Mouse (Mus musculus): ENCODE data around the gene Gm9857.

Gene Gm9857

DNA sequence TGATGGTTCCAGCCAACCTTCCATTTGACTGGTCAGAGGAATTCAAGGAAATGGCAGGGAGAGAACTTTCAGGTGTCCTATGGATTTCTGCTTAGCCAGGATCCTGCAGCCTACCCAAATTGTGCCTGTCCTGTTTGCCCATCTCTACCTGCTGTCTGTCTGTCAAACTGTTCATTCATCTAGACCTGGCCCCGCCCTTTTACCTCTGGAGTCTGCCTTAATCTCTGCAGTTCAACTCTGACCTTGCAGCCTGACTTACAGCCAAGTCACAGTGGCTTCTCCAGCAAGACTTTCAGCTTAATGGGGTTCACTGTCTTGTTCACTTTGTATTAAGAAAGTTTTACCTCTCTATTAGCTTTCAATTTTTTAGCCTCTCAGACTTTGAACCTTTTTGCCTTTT is 13.9 kb downstream of the Gm9857 start:
- intact Hi-C loops (cut with DNase I) = no loop called here

GRCm38 (mm10) chr3:108925677-108926076 is 14.6 kb downstream of the Gm9857 start:
- intact Hi-C loops (cut with DNase I) = no loop called here

- intact Hi-C loops (cut with DNase I) = no loop called here
Measured at GRCm38 (mm10) chr3:108921822-108922221, 18.4 kb downstream of the Gm9857 start.

- intact Hi-C loops (cut with DNase I) = no loop called here
Measured at GRCm38 (mm10) chr3:108920442-108921070, 19.7 kb downstream of the Gm9857 start.

- intact Hi-C loops (cut with DNase I) = loop anchor here (5.0 to 10.0 kb wide), 2 partner anchors 106 to 143 kb away; partner anchors contain the start of gene Fam102b
Measured at GRCm38 (mm10) chr3:108918852-108919251, 21.4 kb downstream of the Gm9857 start.

DNA sequence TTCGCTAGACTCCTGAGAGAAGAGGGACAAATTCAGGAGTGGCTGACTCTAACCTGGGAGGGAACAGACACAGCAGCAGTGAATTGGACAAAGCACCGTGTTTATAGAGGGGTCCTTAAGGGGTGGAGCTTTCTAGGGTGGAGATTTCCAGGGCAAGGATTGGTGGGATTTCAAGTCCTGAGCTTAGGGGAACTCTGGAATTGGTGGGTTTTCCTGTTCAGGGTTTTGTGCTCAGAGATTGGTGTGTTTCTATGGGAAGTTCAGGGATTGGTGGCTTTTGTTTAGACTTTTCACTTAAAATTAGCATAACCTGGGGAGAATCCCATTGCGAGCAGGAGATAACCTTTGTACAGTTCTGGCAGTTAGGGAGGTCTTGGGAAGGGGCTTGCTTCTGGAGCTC is 22.3 kb downstream of the Gm9857 start:
- intact Hi-C loops (cut with DNase I) = loop anchor here (5.0 to 10.0 kb wide), 2 partner anchors 107 to 144 kb away; partner anchors contain the start of gene Fam102b

DNA sequence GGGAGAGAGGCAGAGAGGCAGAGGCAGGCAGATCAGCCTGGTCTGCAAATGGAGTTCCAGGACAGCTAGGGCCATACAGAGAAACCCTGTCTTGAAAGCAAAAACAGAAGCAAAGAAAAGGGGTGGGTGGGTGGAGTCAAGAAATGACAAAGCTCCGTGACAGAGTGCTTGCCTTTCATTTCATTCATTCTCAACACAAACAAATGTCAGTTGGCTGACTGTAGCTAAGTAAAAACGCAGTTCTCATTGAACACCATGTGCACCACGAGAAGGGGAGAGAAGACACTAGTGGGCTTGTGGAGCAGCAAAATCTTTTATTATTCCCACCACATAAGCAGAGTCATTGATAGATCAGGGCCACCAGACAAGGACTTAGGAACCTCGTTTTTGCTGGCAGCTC is 23.4 kb downstream of the Gm9857 start:
- intact Hi-C loops (cut with DNase I) = loop anchor here (5.0 to 10.0 kb wide), 2 partner anchors 108 to 145 kb away; partner anchors contain the start of gene Fam102b

DNA sequence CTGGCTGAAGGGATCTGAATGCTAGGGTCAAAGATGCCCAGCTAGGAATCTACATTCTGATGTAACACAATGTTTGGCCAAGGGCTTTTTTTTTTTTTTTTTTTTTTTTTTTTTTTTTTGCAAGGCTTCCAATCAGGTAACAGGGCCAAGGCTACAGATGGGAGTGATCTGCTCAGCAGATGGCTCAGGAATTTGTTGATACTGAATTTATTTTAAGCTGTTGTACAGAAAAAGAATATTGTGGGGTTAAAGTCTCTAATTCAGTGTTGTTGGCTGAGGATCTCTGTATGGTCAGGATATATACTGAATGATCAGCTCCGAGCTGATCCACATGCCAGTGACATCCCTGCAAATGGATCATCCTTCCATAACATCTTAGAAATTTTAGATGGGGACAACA is 24.2 kb downstream of the Gm9857 start:
- intact Hi-C loops (cut with DNase I) = loop anchor here (5.0 to 10.0 kb wide), 2 partner anchors 109 to 146 kb away; partner anchors contain the start of gene Fam102b

- intact Hi-C loops (cut with DNase I) = loop anchor here (5.0 to 10.0 kb wide), 2 partner anchors 69 to 113 kb away; partner anchors contain the start of genes Fam102b and Stxbp3
Measured at GRCm38 (mm10) chr3:108911548-108912413, 28.5 kb downstream of the Gm9857 start, which contains the start of gene Prpf38b. Prpf38b (minus strand) TSS chr3:108911727.

DNA sequence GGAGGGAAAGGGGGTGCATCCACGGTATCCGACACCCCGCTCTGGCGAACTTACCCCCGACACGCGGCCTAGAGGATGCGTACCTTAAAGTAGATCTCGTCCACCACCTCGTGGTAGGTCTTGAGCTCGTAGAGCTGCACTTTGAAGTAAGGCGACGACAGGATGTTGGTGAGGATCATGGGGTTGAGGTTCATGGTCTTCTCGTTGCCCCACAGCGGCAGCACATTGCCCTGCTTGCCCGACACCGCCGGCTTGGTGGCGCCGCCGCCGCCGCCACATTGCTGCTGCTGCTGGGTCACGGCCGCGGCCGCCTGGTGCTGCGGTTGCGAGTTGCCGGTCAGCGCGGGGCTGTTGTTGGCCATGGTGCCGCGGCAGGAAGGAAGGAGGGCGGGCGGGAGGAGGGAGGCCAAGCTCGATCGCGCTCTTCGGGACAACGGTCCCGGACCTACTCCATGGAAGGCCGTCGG is 29.1 kb downstream of the Gm9857 start:
- intact Hi-C loops (cut with DNase I) = loop anchor here (5.0 to 10.0 kb wide), 2 partner anchors 69 to 114 kb away; partner anchors contain the start of genes Fam102b and Stxbp3

DNA sequence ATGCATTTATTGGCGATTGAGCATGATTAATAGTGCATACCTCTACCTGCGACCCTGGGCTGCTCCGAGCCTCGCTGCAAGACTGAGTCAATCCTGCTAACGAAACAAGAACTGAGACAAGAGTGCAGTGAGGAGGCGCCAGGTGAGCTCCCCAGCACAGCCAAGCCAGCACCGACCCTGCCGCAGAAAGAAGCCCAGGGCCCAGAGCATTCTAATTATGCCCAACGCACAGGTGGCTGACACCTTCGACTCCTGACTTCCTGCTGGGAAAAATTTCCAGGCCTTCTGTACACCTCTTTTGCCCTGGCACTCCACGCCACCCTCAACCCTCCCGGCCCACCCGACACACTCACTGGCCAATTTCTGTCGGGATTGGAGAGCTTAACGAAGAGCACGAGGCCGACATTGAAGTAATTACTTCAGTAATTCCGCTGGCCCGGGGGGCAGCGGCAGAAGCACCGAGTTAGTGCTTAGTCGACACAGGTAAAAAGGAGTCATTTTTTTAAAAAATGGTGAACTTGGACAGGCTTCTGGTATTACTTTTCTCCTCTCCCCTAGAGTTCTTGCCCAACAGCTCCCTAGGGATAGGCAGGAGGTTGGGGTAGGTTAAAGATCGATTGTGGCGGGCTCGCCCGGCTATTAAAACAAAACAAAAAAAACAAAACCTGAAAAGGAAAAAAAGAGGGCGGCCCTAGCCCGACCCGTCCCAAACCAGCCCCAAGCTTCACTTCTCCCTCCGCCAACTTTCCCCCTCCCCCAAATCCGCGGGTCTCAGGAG is 29.8 kb downstream of the Gm9857 start:
- intact Hi-C loops (cut with DNase I) = loop anchor here (5.0 to 10.0 kb wide), 2 partner anchors 68 to 114 kb away; partner anchors contain the start of genes Fam102b and Stxbp3

- intact Hi-C loops (cut with DNase I) = no loop called here
Measured at GRCm38 (mm10) chr3:108902934-108903333, 37.3 kb downstream of the Gm9857 start.

- intact Hi-C loops (cut with DNase I) = no loop called here
Measured at GRCm38 (mm10) chr3:108902038-108902437, 38.2 kb downstream of the Gm9857 start.

- intact Hi-C loops (cut with DNase I) = no loop called here
Measured at GRCm38 (mm10) chr3:108900681-108901080, 39.6 kb downstream of the Gm9857 start.

DNA sequence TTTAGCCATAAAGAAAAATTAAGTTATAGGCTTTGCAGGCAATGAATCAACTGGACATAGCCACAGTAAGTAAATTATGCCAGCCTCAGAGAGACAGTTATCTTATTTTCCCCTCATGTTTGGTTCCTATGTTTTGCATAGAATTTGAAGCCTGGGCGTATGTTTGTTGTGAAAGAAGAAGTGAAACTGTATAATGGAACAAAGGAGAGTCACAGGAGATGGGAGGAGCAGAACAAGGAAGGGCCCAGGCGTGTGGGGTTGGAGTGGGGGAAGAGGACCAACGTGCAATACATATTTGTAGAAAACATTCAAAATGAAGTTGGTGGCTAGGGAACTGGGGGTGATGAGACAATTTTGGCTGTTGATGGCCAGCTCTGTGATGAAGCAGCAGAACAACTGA is 40.1 kb downstream of the Gm9857 start:
- intact Hi-C loops (cut with DNase I) = no loop called here

DNA sequence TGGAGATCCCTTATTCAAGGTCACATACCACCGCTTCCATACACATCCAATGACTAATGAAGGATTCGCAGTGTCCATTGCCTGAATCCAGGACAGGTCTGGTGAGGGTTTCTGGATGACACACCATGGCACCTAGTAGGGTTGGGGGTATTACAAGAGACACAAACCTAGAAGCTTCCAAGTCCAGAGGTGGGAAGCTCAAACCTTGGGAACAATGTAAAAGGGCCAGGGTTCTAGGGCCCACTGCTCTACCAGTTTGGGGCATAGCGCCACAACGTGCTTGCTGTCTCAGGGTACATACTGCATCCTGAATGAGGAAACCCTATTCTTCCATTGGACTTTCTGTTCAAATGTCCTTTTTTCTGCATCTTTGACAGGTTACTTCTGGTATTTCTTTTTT is 41.6 kb downstream of the Gm9857 start:
- intact Hi-C loops (cut with DNase I) = no loop called here

GRCm38 (mm10) chr3:108892914-108893313 is 47.3 kb downstream of the Gm9857 start:
- intact Hi-C loops (cut with DNase I) = no loop called here

DNA sequence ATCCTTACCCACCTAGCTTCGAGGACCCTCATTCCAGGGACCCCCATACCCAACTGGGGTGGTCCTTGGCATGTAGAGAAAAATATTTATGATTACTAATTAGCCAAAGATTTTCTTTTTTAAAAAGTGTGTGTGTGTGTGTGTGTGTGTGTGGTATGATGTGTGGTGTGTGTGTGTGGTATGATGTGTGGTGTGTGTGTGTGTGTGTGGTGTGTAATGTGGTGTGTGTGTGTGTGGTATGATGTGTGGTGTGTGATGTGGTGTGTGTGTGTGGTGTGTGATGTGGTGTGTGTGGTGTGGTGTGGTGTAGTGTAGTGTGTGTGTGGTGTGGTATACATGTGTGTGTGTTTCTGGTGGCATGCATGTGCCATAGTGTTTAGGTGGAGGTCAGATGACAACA is 48.2 kb downstream of the Gm9857 start:
- intact Hi-C loops (cut with DNase I) = no loop called here
